ENCODE assay signal across 25 mouse cellular contexts in genomic region chr10:25275492-25275891, GRCm38 (mm10). TPM values are rescaled to one million over a fixed set of nuclear protein-coding genes. Genes with fewer than 3 reads are reported as not detected.
DNase-seq lines count a peak whose midpoint lies in the region; ATAC-seq and TF ChIP-seq lines count a peak whose summit lies in the region.
"Had no signal": no experiment of that assay in that cellular context is flagged by ENCODE, and none has a peak within 500 bp of the region (broad histone marks: within the 10 kb centered on the region; RNA-seq: fewer than 3 reads in every experiment).

No protein-coding gene starts in this region.

- WGBS in embryonic facial prominence, embryonic 14.5 days: 54% methylated on average over 7 of the region's 7 CpGs
- 84% methylated on average over 7 of the region's 7 CpGs for WGBS in embryonic facial prominence, embryonic 10.5 days
- WGBS in intestine, embryonic 16.5 days: 72% methylated on average over 7 of the region's 7 CpGs
- 63% methylated on average over 7 of the region's 7 CpGs for WGBS in intestine, postnatal 0 days
- 58% methylated on average over 7 of the region's 7 CpGs for WGBS in stomach, embryonic 16.5 days
- WGBS in stomach, postnatal 0 days: 46% methylated on average over 7 of the region's 7 CpGs
- WGBS in liver, embryonic 12.5 days (ENCODE audit: insufficient replicate concordance): 83% methylated on average over 7 of the region's 7 CpGs

- no peaks in the 10 kb centered on the region for H3K9me3 ChIP-seq in embryonic facial prominence, embryonic 14.5 days (ENCODE audit: control insufficient read depth, low read length)
- no peaks in the 10 kb centered on the region for H3K9me3 ChIP-seq in embryonic facial prominence, embryonic 10.5 days
- H3K9me3 ChIP-seq in intestine, embryonic 16.5 days (ENCODE audit: control insufficient read depth, low read length): no peaks in the 10 kb centered on the region
- H3K9me3 ChIP-seq in intestine, postnatal 0 days (ENCODE audit: control insufficient read depth): no peaks in the 10 kb centered on the region
- H3K9me3 ChIP-seq in stomach, embryonic 16.5 days (replicated peaks; ENCODE audit: control insufficient read depth, low read length): no peaks in the 10 kb centered on the region
- H3K9me3 ChIP-seq in stomach, postnatal 0 days (ENCODE audit: control insufficient read depth, low read length): no peaks in the 10 kb centered on the region
- H3K9me3 ChIP-seq in liver, embryonic 12.5 days (replicated peaks): no peaks in the 10 kb centered on the region
- H3K9me3 ChIP-seq: embryonic facial prominence, embryonic 13.5 days; forebrain, embryonic 15.5 days; G1E; hindbrain, embryonic 12.5 days; limb, embryonic 13.5 days; liver, embryonic 15.5 days; megakaryocyte, embryonic 14.5 days; midbrain, embryonic 13.5 days had no signal

- H3K4me1 ChIP-seq in embryonic facial prominence, embryonic 14.5 days (ENCODE audit: control insufficient read depth, insufficient read depth, low read length): peaks cover 10% of the 10 kb centered on the region; the same call in 1 of the 2 replicates
- H3K4me1 ChIP-seq in embryonic facial prominence, embryonic 10.5 days: peaks cover 9% of the 10 kb centered on the region
- no peaks in the 10 kb centered on the region; the same call in 1 of the 2 replicates for H3K4me1 ChIP-seq in intestine, embryonic 16.5 days (ENCODE audit: control insufficient read depth, insufficient read depth, low read length)
- no peaks in the 10 kb centered on the region for H3K4me1 ChIP-seq in intestine, postnatal 0 days (replicated peaks; ENCODE audit: control insufficient read depth, insufficient read depth, low read length)
- H3K4me1 ChIP-seq in stomach, embryonic 16.5 days (ENCODE audit: control insufficient read depth, insufficient read depth, low read length): peaks cover 5% of the 10 kb centered on the region; the same call in 1 of the 2 replicates
- no peaks in the 10 kb centered on the region for H3K4me1 ChIP-seq in stomach, postnatal 0 days (replicated peaks; ENCODE audit: control insufficient read depth, insufficient read depth)
- H3K4me1 ChIP-seq in liver, embryonic 12.5 days: peaks cover 7% of the 10 kb centered on the region; the same call in 1 of the 2 replicates
- H3K4me1 ChIP-seq: liver, embryonic 15.5 days; megakaryocyte, embryonic 14.5 days; midbrain, embryonic 13.5 days had no signal

- no peak for TF ChIP-seq EP300 in stomach, postnatal 0 days (optimal IDR thresholded peaks at IDR 0.05)

- TF ChIP-seq CTCF in intestine, postnatal 0 days (IDR thresholded peaks at IDR 0.05; ENCODE audit: low read depth): no peak
- no peak for TF ChIP-seq CTCF in stomach, postnatal 0 days (IDR thresholded peaks at IDR 0.05; ENCODE audit: low read depth)

- no peak overlapping the region for H3K4me2 ChIP-seq in embryonic facial prominence, embryonic 14.5 days (ENCODE audit: low read depth, low read length)
- H3K4me2 ChIP-seq in intestine, embryonic 16.5 days (ENCODE audit: low read depth, low read length): no peak overlapping the region
- H3K4me2 ChIP-seq in intestine, postnatal 0 days (replicated peaks; ENCODE audit: low read depth): no peak overlapping the region
- H3K4me2 ChIP-seq in stomach, embryonic 16.5 days (ENCODE audit: low read depth, low read length): no peak overlapping the region
- no peak overlapping the region for H3K4me2 ChIP-seq in stomach, postnatal 0 days (replicated peaks; ENCODE audit: low read depth)
- no peak overlapping the region for H3K4me2 ChIP-seq in liver, embryonic 12.5 days
- H3K4me2 ChIP-seq: embryonic facial prominence, embryonic 13.5 days; forebrain, embryonic 15.5 days; hindbrain, embryonic 12.5 days; limb, embryonic 13.5 days; liver, embryonic 15.5 days; midbrain, embryonic 13.5 days had no signal

- ATAC-seq in embryonic facial prominence, embryonic 14.5 days (ENCODE audit: low read depth): no peak
- peak; percentile 26 for ATAC-seq in intestine, embryonic 16.5 days
- ATAC-seq in intestine, postnatal 0 days: no peak
- peak; percentile 53 for ATAC-seq in stomach, embryonic 16.5 days (ENCODE audit: insufficient read depth, low FRiP score)
- ATAC-seq in stomach, postnatal 0 days (ENCODE audit: low FRiP score, low TSS enrichment): no peak
- ATAC-seq in liver, embryonic 12.5 days: no peak
- ATAC-seq: CD4-positive, CD25-positive, alpha-beta regulatory T cell, adult 4 months; forebrain, embryonic 15.5 days; midbrain, embryonic 13.5 days had no signal

- peak; percentile 72 for DNase-seq in embryonic facial prominence, embryonic 14.5 days (ENCODE audit: low spot score)
- no peak for DNase-seq in embryonic facial prominence, embryonic 10.5 days (ENCODE audit: low spot score)
- DNase-seq in stomach, postnatal 0 days (ENCODE audit: low spot score): no peak
- DNase-seq in layer of hippocampus, adult 11-12 months (ENCODE audit: low spot score): no peak
- DNase-seq: adrenal gland, postnatal 10 days; cerebellum, adult 18-20 months; cerebellum, postnatal 25 days; gastrocnemius, postnatal 36 days; heart, postnatal 10 days; kidney, adult 18-20 months; kidney, postnatal 10 days had no signal

- H3K36me3 ChIP-seq in embryonic facial prominence, embryonic 14.5 days (ENCODE audit: control insufficient read depth, insufficient read depth, low read length): no peaks in the 10 kb centered on the region
- H3K36me3 ChIP-seq in embryonic facial prominence, embryonic 10.5 days (replicated peaks): peaks cover 7% of the 10 kb centered on the region; the same call in 1 of the 2 replicates
- no peaks in the 10 kb centered on the region for H3K36me3 ChIP-seq in intestine, embryonic 16.5 days (ENCODE audit: control insufficient read depth, insufficient read depth, low read length)
- H3K36me3 ChIP-seq in intestine, postnatal 0 days (ENCODE audit: control insufficient read depth, insufficient read depth): no peaks in the 10 kb centered on the region; the same call in 1 of the 2 replicates
- no peaks in the 10 kb centered on the region for H3K36me3 ChIP-seq in stomach, embryonic 16.5 days (ENCODE audit: control insufficient read depth, insufficient read depth, low read length)
- H3K36me3 ChIP-seq in stomach, postnatal 0 days (ENCODE audit: control insufficient read depth, insufficient read depth, low read length): no peaks in the 10 kb centered on the region; the same call in 1 of the 2 replicates
- H3K36me3 ChIP-seq in liver, embryonic 12.5 days: peaks cover 21% of the 10 kb centered on the region
- H3K36me3 ChIP-seq: embryonic facial prominence, embryonic 13.5 days; forebrain, embryonic 15.5 days; G1E; hindbrain, embryonic 12.5 days; midbrain, embryonic 13.5 days had no signal

- H3K27ac ChIP-seq in embryonic facial prominence, embryonic 14.5 days (replicated peaks; ENCODE audit: low read depth, low read length): no peak overlapping the region
- no peak overlapping the region for H3K27ac ChIP-seq in embryonic facial prominence, embryonic 10.5 days (replicated peaks)
- H3K27ac ChIP-seq in intestine, embryonic 16.5 days (ENCODE audit: low read length): 0 out of 2 replicates have a peak overlapping the region, but pooled peaks have one; percentile 37
- no peak overlapping the region for H3K27ac ChIP-seq in intestine, postnatal 0 days (ENCODE audit: low read depth, low read length)
- peak overlapping the region; percentile 29; the same call in 1 of the 2 replicates for H3K27ac ChIP-seq in stomach, embryonic 16.5 days (ENCODE audit: low read length)
- H3K27ac ChIP-seq in stomach, postnatal 0 days (replicated peaks): no peak overlapping the region
- no peak overlapping the region for H3K27ac ChIP-seq in liver, embryonic 12.5 days
- H3K27ac ChIP-seq: embryonic facial prominence, embryonic 13.5 days; forebrain, embryonic 15.5 days; hindbrain, embryonic 12.5 days; layer of hippocampus, adult 2 months; limb, embryonic 13.5 days; liver, embryonic 15.5 days; midbrain, embryonic 13.5 days had no signal

- no peak overlapping the region for H3K9ac ChIP-seq in embryonic facial prominence, embryonic 14.5 days (ENCODE audit: low read depth, low read length)
- no peak overlapping the region for H3K9ac ChIP-seq in intestine, embryonic 16.5 days (ENCODE audit: low read depth, low read length)
- no peak overlapping the region for H3K9ac ChIP-seq in intestine, postnatal 0 days (ENCODE audit: low read depth, low read length)
- no peak overlapping the region for H3K9ac ChIP-seq in stomach, embryonic 16.5 days (ENCODE audit: low read length)
- H3K9ac ChIP-seq in stomach, postnatal 0 days (ENCODE audit: low read length): no peak overlapping the region
- no peak overlapping the region for H3K9ac ChIP-seq in liver, embryonic 12.5 days
- H3K9ac ChIP-seq: embryonic facial prominence, embryonic 13.5 days; forebrain, embryonic 15.5 days; hindbrain, embryonic 12.5 days; limb, embryonic 13.5 days; liver, embryonic 15.5 days; midbrain, embryonic 13.5 days had no signal

- H3K4me3 ChIP-seq in embryonic facial prominence, embryonic 14.5 days (ENCODE audit: low read depth, low read length): no peak overlapping the region
- H3K4me3 ChIP-seq in embryonic facial prominence, embryonic 10.5 days: no peak overlapping the region
- H3K4me3 ChIP-seq in intestine, embryonic 16.5 days (ENCODE audit: low read length): no peak overlapping the region
- H3K4me3 ChIP-seq in intestine, postnatal 0 days (ENCODE audit: low read depth, low read length): no peak overlapping the region
- H3K4me3 ChIP-seq in stomach, embryonic 16.5 days (replicated peaks; ENCODE audit: low read length): no peak overlapping the region
- no peak overlapping the region for H3K4me3 ChIP-seq in stomach, postnatal 0 days (ENCODE audit: low read depth, low read length)
- H3K4me3 ChIP-seq in liver, embryonic 12.5 days: no peak overlapping the region
- H3K4me3 ChIP-seq: embryonic facial prominence, embryonic 13.5 days; forebrain, embryonic 15.5 days; hindbrain, embryonic 12.5 days; layer of hippocampus, adult 2 months; limb, embryonic 13.5 days; liver, embryonic 15.5 days; megakaryocyte, embryonic 14.5 days; midbrain, embryonic 13.5 days had no signal

- H3K27me3 ChIP-seq in embryonic facial prominence, embryonic 14.5 days (replicated peaks; ENCODE audit: control insufficient read depth, insufficient read depth, low read length): no peaks in the 10 kb centered on the region
- no peaks in the 10 kb centered on the region for H3K27me3 ChIP-seq in embryonic facial prominence, embryonic 10.5 days (replicated peaks; ENCODE audit: low read depth, poor library complexity, severe bottlenecking)
- no peaks in the 10 kb centered on the region for H3K27me3 ChIP-seq in intestine, embryonic 16.5 days (replicated peaks; ENCODE audit: control insufficient read depth, insufficient read depth, low read length)
- no peaks in the 10 kb centered on the region for H3K27me3 ChIP-seq in intestine, postnatal 0 days (replicated peaks; ENCODE audit: control insufficient read depth, insufficient read depth, low read length)
- H3K27me3 ChIP-seq in stomach, embryonic 16.5 days (ENCODE audit: control insufficient read depth, insufficient read depth, low read length): no peaks in the 10 kb centered on the region
- no peaks in the 10 kb centered on the region for H3K27me3 ChIP-seq in stomach, postnatal 0 days (ENCODE audit: control insufficient read depth, insufficient read depth, low read length)
- H3K27me3 ChIP-seq in liver, embryonic 12.5 days (replicated peaks): no peaks in the 10 kb centered on the region
- H3K27me3 ChIP-seq: embryonic facial prominence, embryonic 13.5 days; forebrain, embryonic 15.5 days; hindbrain, embryonic 12.5 days; limb, embryonic 13.5 days; liver, embryonic 15.5 days; megakaryocyte, embryonic 14.5 days; midbrain, embryonic 13.5 days had no signal

RNA-seq across cellular contexts. Expression of gene Akap7, which starts 32.2 kb away (rescaled TPM):
- 17.5 and 19.3 TPM in 2 replicates for polyA plus RNA-seq in embryonic facial prominence, embryonic 14.5 days (2014; fragmentation: Nextera tagmentation; extraction: Ambion mirVana)
- polyA plus RNA-seq in embryonic facial prominence, embryonic 10.5 days (2016; fragmentation: Nextera tagmentation; extraction: Ambion mirVana): 17.0 and 18.2 TPM in 2 replicates
- 27.6 and 32.1 TPM in 2 replicates for polyA plus RNA-seq in intestine, embryonic 16.5 days (2015; fragmentation: Nextera tagmentation; extraction: Ambion mirVana)
- polyA plus RNA-seq in intestine, postnatal 0 days (2015; fragmentation: Nextera tagmentation; extraction: Ambion mirVana): 42.3 and 51.6 TPM in 2 replicates
- polyA plus RNA-seq in stomach, embryonic 16.5 days (2015; fragmentation: Nextera tagmentation; extraction: Ambion mirVana): 12.6 and 15.3 TPM in 2 replicates
- polyA plus RNA-seq in stomach, postnatal 0 days (2015; fragmentation: Nextera tagmentation; extraction: Ambion mirVana): 21.5 and 23.1 TPM in 2 replicates
- polyA plus RNA-seq in liver, embryonic 12.5 days (2016; fragmentation: Nextera tagmentation; extraction: Ambion mirVana): 23.2 and 25.7 TPM in 2 replicates
- polyA plus RNA-seq: G1E had no signal

Comparison
In these comparisons a context has a peak if more than half of its experiments do, and no peak if none do; other contexts are left out.
1. ATAC-seq: peak in intestine, embryonic 16.5 days (single experiment) and stomach, embryonic 16.5 days (single experiment); none in embryonic facial prominence, embryonic 14.5 days (single experiment), intestine, postnatal 0 days (single experiment), stomach, postnatal 0 days (single experiment) and liver, embryonic 12.5 days (single experiment).
2. H3K27ac ChIP-seq: peak in intestine, embryonic 16.5 days (single experiment) and stomach, embryonic 16.5 days (single experiment); none in embryonic facial prominence, embryonic 14.5 days (single experiment), embryonic facial prominence, embryonic 10.5 days (single experiment), intestine, postnatal 0 days (single experiment), stomach, postnatal 0 days (single experiment) and liver, embryonic 12.5 days (single experiment).